Mouse (Mus musculus) bone marrow macrophage, adult 2 months (primary cell): ENCODE measurements around the gene Shc4. TPM values are rescaled to one million over a fixed set of nuclear protein-coding genes. Genes with fewer than 3 reads are reported as not detected.

ENCODE experiments used
- H3K27ac ChIP-seq: 2 replicates; pipeline ENCODE4 v1.5.1; 2012; ENCODE audit warnings: low read depth, low read length; ENCODE audit not compliant: insufficient read depth
- H3K4me1 ChIP-seq: 2 replicates; pipeline ENCODE4 v1.6.1; 2012; ENCODE audit warnings: low read length; ENCODE audit not compliant: control insufficient read depth, insufficient read depth
- H3K4me3 ChIP-seq: 2 replicates; pipeline ENCODE4 v1.5.1; 2012; ENCODE audit warnings: mild to moderate bottlenecking, low read length, moderate library complexity; ENCODE audit not compliant: insufficient read depth
- CTCF ChIP-seq: IDR thresholded peaks from 2 replicates; pipeline ENCODE4 v1.5.1; 2012; ENCODE audit warnings: low read depth, mild to moderate bottlenecking, low read length, moderate library complexity
- POLR2A ChIP-seq: IDR thresholded peaks from 2 replicates; pipeline ENCODE4 v1.6.1; 2012; ENCODE audit warnings: mild to moderate bottlenecking, low read depth, low read length, borderline replicate concordance
- polyA plus RNA-seq: library from polyadenylated mRNA; stranded (reverse); fragments of >200 nt; gene quantifications from 2 replicates; pipeline ENCODE4 v1.2.4, GENCODE M21; 2012; ENCODE audit not compliant: missing spikeins, insufficient read depth, insufficient read length

Gene Shc4
- polyA plus RNA-seq, 1 experiment = 1.8 TPM

GRCm38 (mm10) chr2:125724546-125725114 lies 682 bp upstream of the Shc4 start:
- TF ChIP-seq CTCF = no peak
- TF ChIP-seq POLR2A = no peak
- Histone ChIP-seq H3K4me3 (peak overlapping the region; percentile 43; the same call in 1 of the 2 replicates), H3K27ac (no peak overlapping the region), H3K4me1 (peaks cover 3% of the 10 kb centered on the region; the same call in 1 of the 2 replicates)

- TF ChIP-seq POLR2A (no peak), CTCF (peak; percentile 47)
- Histone ChIP-seq H3K4me1 (peaks cover 3% of the 10 kb centered on the region; the same call in 1 of the 2 replicates), H3K27ac (no peak overlapping the region), H3K4me3 (peak overlapping the region; percentile 51)
Observed at GRCm38 (mm10) chr2:125723408-125724085, 401 bp downstream of the Shc4 start.

DNA sequence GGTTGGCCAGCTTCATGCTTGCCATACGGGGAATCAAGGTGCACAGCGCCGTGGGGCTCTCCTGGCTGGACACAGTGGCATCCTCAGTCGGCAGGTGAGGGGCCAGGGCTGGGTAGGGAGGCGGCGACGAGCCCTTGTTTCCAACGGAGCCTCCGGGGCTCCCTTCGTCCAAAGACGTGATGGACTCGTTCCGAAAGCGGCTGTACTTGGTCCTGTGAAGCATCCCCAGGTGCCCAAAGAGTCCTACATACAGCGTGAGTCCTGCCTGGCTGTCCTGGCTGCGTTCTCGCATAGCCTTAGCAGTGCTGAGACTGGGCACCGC lies 901 bp downstream of the Shc4 start:
- Histone ChIP-seq H3K4me3 (peak overlapping the region; percentile 51), H3K27ac (no peak overlapping the region), H3K4me1 (peaks cover 3% of the 10 kb centered on the region; the same call in 1 of the 2 replicates)
- TF ChIP-seq POLR2A = no peak

DNA sequence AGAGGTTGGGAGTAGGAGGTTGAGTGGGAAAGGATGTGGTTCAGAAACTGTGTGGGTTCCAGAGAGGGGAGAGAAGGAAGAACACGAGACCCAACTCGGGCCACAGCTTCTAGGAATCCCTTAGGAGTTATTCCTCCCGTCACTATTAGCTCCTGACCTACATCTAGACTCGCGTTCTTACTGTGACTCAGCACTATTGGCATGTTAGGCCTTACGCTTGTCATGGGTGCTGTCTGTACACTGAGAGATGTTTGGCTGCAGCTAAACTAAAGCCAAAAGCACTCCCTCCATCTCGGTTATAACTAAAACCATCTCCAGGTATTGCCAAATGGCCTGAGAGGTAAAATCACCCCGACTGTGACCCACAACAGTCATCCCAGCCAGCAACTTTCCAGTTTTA lies 7.3 kb downstream of the Shc4 start:
- Histone ChIP-seq H3K4me1 (peaks cover 4% of the 10 kb centered on the region; the same call in 1 of the 2 replicates), H3K4me3 (no peak overlapping the region), H3K27ac (no peak overlapping the region)
- TF ChIP-seq POLR2A (no peak), CTCF (no peak)

GRCm38 (mm10) chr2:125706510-125706921 lies 17.4 kb downstream of the Shc4 start:
- Histone ChIP-seq H3K4me3 (no peak overlapping the region), H3K27ac (no peak overlapping the region), H3K4me1 (peaks cover 8% of the 10 kb centered on the region)
- TF ChIP-seq CTCF = no peak
- TF ChIP-seq POLR2A = no peak

GRCm38 (mm10) chr2:125704907-125705631 lies 18.9 kb downstream of the Shc4 start:
- no peak overlapping the region for H3K27ac ChIP-seq
- H3K4me3 ChIP-seq = no peak overlapping the region
- peaks cover 9% of the 10 kb centered on the region for H3K4me1 ChIP-seq
- TF ChIP-seq POLR2A = no peak

DNA sequence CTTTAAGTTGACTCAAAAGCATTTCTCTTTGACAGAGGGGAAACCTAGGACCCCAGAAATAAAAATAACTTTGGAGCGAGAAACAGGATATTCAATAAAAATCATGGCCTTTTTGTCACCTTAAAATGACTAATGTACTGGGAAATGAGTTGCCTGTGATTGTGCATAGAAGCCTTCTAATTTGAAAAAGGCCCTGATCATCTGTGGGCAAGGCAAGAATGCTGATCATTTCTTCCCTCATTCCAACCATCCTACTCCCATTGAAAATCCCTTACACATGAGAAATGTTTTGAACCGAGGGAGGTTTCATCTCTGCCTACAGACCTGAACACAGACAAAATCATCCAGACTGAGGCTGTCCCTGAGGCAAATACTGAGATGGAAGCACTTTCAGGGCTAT lies 21.1 kb downstream of the Shc4 start:
- peaks cover 9% of the 10 kb centered on the region for H3K4me1 ChIP-seq
- no peak overlapping the region for H3K4me3 ChIP-seq
- H3K27ac ChIP-seq = no peak overlapping the region
- TF ChIP-seq CTCF (no peak), POLR2A (no peak)

DNA sequence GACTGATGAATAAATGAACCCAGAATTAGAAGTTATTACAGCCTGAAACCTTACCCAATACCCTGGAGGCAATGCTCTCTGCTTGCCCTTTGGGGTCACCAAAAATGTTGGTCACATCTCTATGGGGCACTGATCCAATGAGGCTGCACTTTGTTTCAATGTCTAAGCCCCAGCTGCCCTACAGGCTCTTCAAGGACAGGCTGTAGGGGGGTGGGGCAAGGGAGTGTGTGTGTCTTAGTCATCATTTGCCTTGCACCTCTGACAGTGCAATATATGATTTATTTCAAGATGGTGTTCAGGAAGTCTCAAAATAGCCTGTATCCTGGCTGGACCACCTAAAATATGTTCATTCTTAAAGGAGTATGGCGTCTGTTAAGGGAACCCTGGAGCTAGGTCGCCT lies 22.3 kb downstream of the Shc4 start:
- Histone ChIP-seq H3K4me3 (no peak overlapping the region), H3K4me1 (peaks cover 12% of the 10 kb centered on the region), H3K27ac (no peak overlapping the region)
- TF ChIP-seq POLR2A (no peak), CTCF (no peak)

- peak overlapping the region; percentile 85 for H3K27ac ChIP-seq
Observed at GRCm38 (mm10) chr2:125696219-125696618, 27.7 kb downstream of the Shc4 start.

DNA sequence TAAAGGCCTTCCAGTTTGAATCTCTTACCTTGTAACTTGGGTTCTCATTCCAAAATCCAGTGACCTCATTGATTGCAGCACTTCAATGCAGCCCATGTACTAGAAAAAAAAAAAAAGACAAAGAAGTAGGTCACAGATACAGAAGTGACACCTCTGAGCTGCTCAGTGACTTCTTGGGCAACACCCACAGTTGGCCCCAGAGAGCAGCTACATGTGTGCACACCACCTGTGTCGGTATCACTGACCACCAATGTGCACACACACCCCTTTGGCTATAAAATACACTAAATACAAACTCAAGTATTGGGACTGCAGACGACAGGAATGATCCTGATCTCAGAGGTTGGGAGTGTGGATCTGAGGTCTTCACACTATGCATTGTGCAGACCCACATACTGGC lies 29.1 kb downstream of the Shc4 start:
- Histone ChIP-seq H3K4me3 (no peak overlapping the region), H3K27ac (no peak overlapping the region), H3K4me1 (peaks cover 14% of the 10 kb centered on the region)
- TF ChIP-seq POLR2A = no peak
- no peak for TF ChIP-seq CTCF

More at GRCm38 (mm10) chr2:125696219-125696618, 27.7 kb downstream of the Shc4 start:
- peak overlapping the region; percentile 27 for H3K4me3 ChIP-seq
- TF ChIP-seq CTCF (no peak), POLR2A (peak; percentile 42; the same call in 1 of the 2 replicates)
- peaks cover 14% of the 10 kb centered on the region for H3K4me1 ChIP-seq
